ENCODE assay signal across 26 mouse cellular contexts in genomic region chr14:77197414-77197915, GRCm38 (mm10). TPM values are rescaled to one million over a fixed set of nuclear protein-coding genes. Genes with fewer than 3 reads are reported as not detected.
A peak's percentile ranks its signal among the peaks of the same experiment; 100 is the strongest.
DNase-seq lines count a peak whose midpoint lies in the region; ATAC-seq lines count a peak whose summit lies in the region.
"Had no signal": no experiment of that assay in that cellular context is flagged by ENCODE, and none has a peak within 500 bp of the region (broad histone marks: within the 10 kb centered on the region; RNA-seq: fewer than 3 reads in every experiment).

No protein-coding gene starts in this region.

- no peak overlapping the region for H3K27ac ChIP-seq in embryonic facial prominence, embryonic 11.5 days (replicated peaks; ENCODE audit: low read depth, low read length)
- no peak overlapping the region for H3K27ac ChIP-seq in embryonic facial prominence, embryonic 10.5 days (replicated peaks)
- no peak overlapping the region for H3K27ac ChIP-seq in heart, embryonic 10.5 days
- H3K27ac ChIP-seq in kidney, embryonic 14.5 days (ENCODE audit: low read depth, low read length), result no peak overlapping the region
- H3K27ac ChIP-seq: gastrocnemius, adult 2 months; hindbrain, embryonic 10.5 days; intestine, embryonic 15.5 days; layer of hippocampus, adult 2 months; limb, embryonic 13.5 days; liver, embryonic 14.5 days; lung, embryonic 15.5 days; midbrain, embryonic 13.5 days had no signal

- no peaks in the 10 kb centered on the region for H3K9me3 ChIP-seq in embryonic facial prominence, embryonic 11.5 days (replicated peaks; ENCODE audit: control insufficient read depth, low read length)
- H3K9me3 ChIP-seq in embryonic facial prominence, embryonic 10.5 days, result no peaks in the 10 kb centered on the region
- no peaks in the 10 kb centered on the region for H3K9me3 ChIP-seq in heart, embryonic 10.5 days
- H3K9me3 ChIP-seq in kidney, embryonic 14.5 days (ENCODE audit: control insufficient read depth, low read length), result no peaks in the 10 kb centered on the region
- H3K9me3 ChIP-seq: hindbrain, embryonic 10.5 days; intestine, embryonic 15.5 days; limb, embryonic 13.5 days; lung, embryonic 15.5 days; megakaryocyte, embryonic 14.5 days; midbrain, embryonic 13.5 days had no signal

- intact Hi-C loops in heart, postnatal 36 days (cut with DNase I), result no loop called here

- peak; percentile 39 for DNase-seq in embryonic facial prominence, embryonic 11.5 days (ENCODE audit: low spot score)
- no peak for DNase-seq in embryonic facial prominence, embryonic 10.5 days (ENCODE audit: low spot score)
- DNase-seq in heart, embryonic 10.5 days (ENCODE audit: low spot score), result peak; percentile 28
- DNase-seq in heart, postnatal 36 days, result no peak
- DNase-seq in Muller cell, postnatal 12 days (ENCODE audit: inconsistent ontology term), result peak; percentile 82
- peak; percentile 7 for DNase-seq in fibroblast of lung, adult 2 months (ENCODE audit: low read depth)
- DNase-seq in thymus, postnatal 14 days, result no peak
- DNase-seq: adrenal gland, adult 2 months; cerebellum, adult 11-12 months; cerebellum, postnatal 10 days; gastrocnemius, adult 2 months; kidney, adult 9 months; kidney, postnatal 25 days; lung, postnatal 36 days had no signal

- ATAC-seq in embryonic facial prominence, embryonic 11.5 days (replicated peaks; ENCODE audit: insufficient number of reproducible peaks, low FRiP score, low TSS enrichment, low read depth), result no peak
- no peak for ATAC-seq in kidney, embryonic 14.5 days (ENCODE audit: low FRiP score, low TSS enrichment)
- ATAC-seq: CD4-positive, CD25-positive, alpha-beta regulatory T cell, adult 4 months; intestine, embryonic 15.5 days; midbrain, embryonic 13.5 days had no signal

- H3K4me3 ChIP-seq in embryonic facial prominence, embryonic 11.5 days (ENCODE audit: low read depth, low read length), result no peak overlapping the region
- no peak overlapping the region for H3K4me3 ChIP-seq in embryonic facial prominence, embryonic 10.5 days
- H3K4me3 ChIP-seq in heart, embryonic 10.5 days, result no peak overlapping the region
- H3K4me3 ChIP-seq in kidney, embryonic 14.5 days (ENCODE audit: low read length), result no peak overlapping the region
- H3K4me3 ChIP-seq: gastrocnemius, adult 2 months; hindbrain, embryonic 10.5 days; intestine, embryonic 15.5 days; layer of hippocampus, adult 2 months; limb, embryonic 13.5 days; lung, embryonic 15.5 days; megakaryocyte, embryonic 14.5 days; midbrain, embryonic 13.5 days had no signal

- H3K9ac ChIP-seq in embryonic facial prominence, embryonic 11.5 days (replicated peaks; ENCODE audit: low read length), result no peak overlapping the region
- H3K9ac ChIP-seq in kidney, embryonic 14.5 days (ENCODE audit: low read depth, low read length), result no peak overlapping the region
- H3K9ac ChIP-seq: intestine, embryonic 15.5 days; limb, embryonic 13.5 days; liver, embryonic 14.5 days; lung, embryonic 15.5 days; midbrain, embryonic 13.5 days had no signal

- no peak overlapping the region for H3K4me2 ChIP-seq in embryonic facial prominence, embryonic 11.5 days (ENCODE audit: low read depth, low read length)
- H3K4me2 ChIP-seq in kidney, embryonic 14.5 days (replicated peaks; ENCODE audit: low read depth, low read length), result no peak overlapping the region
- H3K4me2 ChIP-seq: heart, embryonic 11.5 days; intestine, embryonic 15.5 days; limb, embryonic 13.5 days; lung, embryonic 15.5 days; midbrain, embryonic 13.5 days had no signal

- H3K36me3 ChIP-seq in embryonic facial prominence, embryonic 11.5 days (replicated peaks; ENCODE audit: control insufficient read depth, insufficient read depth, low read depth, low read length), result no peaks in the 10 kb centered on the region
- H3K36me3 ChIP-seq in embryonic facial prominence, embryonic 10.5 days (replicated peaks), result no peaks in the 10 kb centered on the region
- no peaks in the 10 kb centered on the region for H3K36me3 ChIP-seq in heart, embryonic 10.5 days
- H3K36me3 ChIP-seq in kidney, embryonic 14.5 days (ENCODE audit: control insufficient read depth, insufficient read depth, low read length), result no peaks in the 10 kb centered on the region
- H3K36me3 ChIP-seq: hindbrain, embryonic 10.5 days; intestine, embryonic 15.5 days; limb, embryonic 13.5 days; lung, embryonic 15.5 days; midbrain, embryonic 13.5 days had no signal

- H3K27me3 ChIP-seq in embryonic facial prominence, embryonic 11.5 days (ENCODE audit: control insufficient read depth, insufficient read depth, low read length), result no peaks in the 10 kb centered on the region
- H3K27me3 ChIP-seq in embryonic facial prominence, embryonic 10.5 days (replicated peaks; ENCODE audit: low read depth, poor library complexity, severe bottlenecking), result no peaks in the 10 kb centered on the region
- no peaks in the 10 kb centered on the region for H3K27me3 ChIP-seq in heart, embryonic 10.5 days (ENCODE audit: insufficient read depth, poor library complexity, severe bottlenecking)
- H3K27me3 ChIP-seq in kidney, embryonic 14.5 days (ENCODE audit: control insufficient read depth, insufficient read depth, low read length), result no peaks in the 10 kb centered on the region
- H3K27me3 ChIP-seq: intestine, embryonic 15.5 days; limb, embryonic 13.5 days; lung, embryonic 15.5 days; megakaryocyte, embryonic 14.5 days; midbrain, embryonic 13.5 days had no signal

- H3K4me1 ChIP-seq in embryonic facial prominence, embryonic 11.5 days (ENCODE audit: control insufficient read depth, insufficient read depth, low read length), result no peaks in the 10 kb centered on the region
- H3K4me1 ChIP-seq in embryonic facial prominence, embryonic 10.5 days, result peaks cover 19% of the 10 kb centered on the region
- H3K4me1 ChIP-seq in heart, embryonic 10.5 days, result no peaks in the 10 kb centered on the region
- H3K4me1 ChIP-seq in kidney, embryonic 14.5 days (ENCODE audit: control insufficient read depth, insufficient read depth, low read length), result peaks cover 15% of the 10 kb centered on the region; the same call in 1 of the 2 replicates
- H3K4me1 ChIP-seq: intestine, embryonic 15.5 days; limb, embryonic 13.5 days; lung, embryonic 15.5 days; megakaryocyte, embryonic 14.5 days had no signal

- WGBS in embryonic facial prominence, embryonic 11.5 days, result 64% methylated on average over 2 of the region's 2 CpGs
- WGBS in embryonic facial prominence, embryonic 10.5 days, result 63% methylated on average over 2 of the region's 2 CpGs
- WGBS in heart, embryonic 10.5 days, result 82% methylated on average over 2 of the region's 2 CpGs
- WGBS in kidney, embryonic 14.5 days, result 86% methylated on average over 2 of the region's 2 CpGs

RNA-seq across cellular contexts. Expression of gene Enox1, which starts 40.9 kb away (rescaled TPM):
- polyA plus RNA-seq in embryonic facial prominence, embryonic 11.5 days (2014; fragmentation: Nextera tagmentation; extraction: Ambion mirVana), result 9.6 and 11.5 TPM in 2 replicates
- 8.3 and 9.1 TPM in 2 replicates for polyA plus RNA-seq in embryonic facial prominence, embryonic 10.5 days (2016; fragmentation: Nextera tagmentation; extraction: Ambion mirVana)
- polyA plus RNA-seq in heart, embryonic 10.5 days (2016; fragmentation: Nextera tagmentation; extraction: Ambion mirVana), result 4.4 and 5.8 TPM in 2 replicates
- total RNA-seq in heart, postnatal 36 days (2021), result 1 to 10 TPM in 1 of 2 experiments, under 1 TPM in 1; 0.94 to 1.0 TPM
- 3.6 and 7.0 TPM in 2 replicates for polyA plus RNA-seq in kidney, embryonic 14.5 days (2014; fragmentation: Nextera tagmentation; extraction: Ambion mirVana)
- total RNA-seq: monocyte, adult 5-6 weeks had no signal
- polyA plus RNA-seq: CD4-positive, CD25-positive, alpha-beta regulatory T cell, adult 4 months had no signal

Comparison
In these comparisons a context has a peak if more than half of its experiments do, and no peak if none do; other contexts are left out.
1. DNase-seq: peak in embryonic facial prominence, embryonic 11.5 days (single experiment), heart, embryonic 10.5 days (single experiment), Muller cell, postnatal 12 days (single experiment) and fibroblast of lung, adult 2 months (single experiment); none in embryonic facial prominence, embryonic 10.5 days (single experiment), heart, postnatal 36 days (0 of 2) and thymus, postnatal 14 days (single experiment).